Mouse (Mus musculus): ENCODE results near the gene Gm28042. TPM values are rescaled to one million over a fixed set of nuclear protein-coding genes. Genes with fewer than 3 reads are reported as not detected.

Gene Gm28042
- polyA plus RNA-seq (2021; fragmentation: Nextera tagmentation): 2.1 and 2.4 TPM in 2 replicates
- long read RNA-seq, experiment 1, partial matches to known transcripts: 0 of 14 reads
- long read RNA-seq, experiment 1, other reads (novel, unspliced or antisense): 14 of 14 reads
- long read RNA-seq, experiment 2, partial matches to known transcripts: 1 of 6 reads
- long read RNA-seq, experiment 2, other reads (novel, unspliced or antisense): 5 of 6 reads

DNA sequence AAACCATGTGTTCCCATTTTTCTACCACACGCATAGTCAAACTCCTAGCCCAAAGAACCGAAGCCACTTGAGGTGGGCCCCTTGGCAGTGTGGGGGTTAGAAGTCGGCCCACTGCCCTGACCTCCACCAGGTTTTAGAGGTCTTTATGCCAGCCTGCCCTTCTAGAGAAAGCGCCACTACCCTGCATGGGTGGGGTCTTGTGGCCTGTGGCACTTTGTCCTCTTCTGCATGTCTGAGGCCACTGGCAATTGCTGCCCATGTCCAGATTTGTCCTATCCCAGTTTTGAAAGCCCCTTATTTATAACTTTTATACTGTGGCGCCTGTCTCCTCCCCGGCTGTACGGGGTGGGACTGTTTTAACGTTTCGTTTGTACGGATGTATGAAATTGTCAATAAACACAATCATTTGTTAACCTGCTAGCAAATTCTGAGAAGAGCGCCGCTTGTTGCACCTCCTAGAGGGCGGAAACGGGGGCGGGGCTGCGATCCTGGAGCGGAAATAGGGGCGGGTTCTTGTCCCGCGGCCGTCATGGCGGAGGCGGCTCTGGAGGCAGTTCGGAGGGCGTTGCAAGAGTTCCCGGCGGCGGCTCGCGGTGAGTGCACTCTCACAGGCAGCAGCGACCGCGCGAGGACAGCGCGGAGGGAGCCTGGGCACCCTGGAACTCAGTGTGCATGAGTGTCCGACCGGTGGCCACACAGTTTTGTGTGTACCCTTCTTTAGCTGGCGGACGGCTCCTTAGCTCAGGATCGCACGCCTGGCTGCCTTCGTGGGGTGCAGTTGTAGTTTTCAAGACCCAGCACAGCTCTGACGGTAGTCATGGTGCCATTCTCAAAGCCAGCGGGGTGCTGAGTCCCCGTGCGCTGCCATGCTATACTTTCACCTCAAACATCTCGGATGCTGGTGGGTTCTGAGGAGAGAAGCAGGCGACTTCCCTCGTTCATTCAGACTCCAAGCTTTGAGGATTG, at the start of gene Gm28042, which contains the start of gene Jmjd7:
Gene Gm28042, plus strand, starts transcription at position 510 of the 966 bp plus-strand sequence.
Gene Jmjd7, plus strand, starts transcription at position 500 of the 966 bp plus-strand sequence.

GRCm38 (mm10) chr2:120032726-120033467, 5.6 kb downstream of the Gm28042 start, which contains the start of gene Pla2g4b:
TSS of gene Pla2g4b (plus strand) at chr2:120033417.

Other genes starting within 250 kb of the Gm28042 start
- 4.6 and 6.0 TPM in 2 replicates for gene Rpap1, start 240.0 kb upstream of the Gm28042 start, polyA plus RNA-seq (2021; fragmentation: Nextera tagmentation)
- 32.4 and 46.0 TPM in 2 replicates for gene Tyro3, start 229.8 kb upstream of the Gm28042 start, polyA plus RNA-seq (2021; fragmentation: Nextera tagmentation)
- 6.5 and 9.5 TPM in 2 replicates for gene Mga, start 130.3 kb upstream of the Gm28042 start, polyA plus RNA-seq (2021; fragmentation: Nextera tagmentation)
- gene Mapkbp1, start 54.8 kb upstream of the Gm28042 start, polyA plus RNA-seq (2021; fragmentation: Nextera tagmentation): 2.8 and 3.3 TPM in 2 replicates
- gene Jmjd7, start within 50 bp of the Gm28042 start, polyA plus RNA-seq (2021; fragmentation: Nextera tagmentation): 5.1 and 5.2 TPM in 2 replicates
- gene Pla2g4b, start 5.9 kb downstream of the Gm28042 start, polyA plus RNA-seq (2021; fragmentation: Nextera tagmentation): 1.2 TPM in 1 of 2 replicates, not detected in the other
- 8.2 and 10.7 TPM in 2 replicates for gene Ehd4, start 127.1 kb downstream of the Gm28042 start, polyA plus RNA-seq (2021; fragmentation: Nextera tagmentation)
- 2.7 and 2.9 TPM in 2 replicates for gene Pla2g4e, start 217.8 kb downstream of the Gm28042 start, polyA plus RNA-seq (2021; fragmentation: Nextera tagmentation)

Data from left cerebral cortex, adult 6 months (tissue).